Mouse (Mus musculus): Measurements from ENCODE around the gene Gabbr2. TPM values are rescaled to one million over a fixed set of nuclear protein-coding genes. Genes with fewer than 3 reads are reported as not detected.

Gene Gabbr2
- polyA plus RNA-seq, 1 experiment: 3.2 TPM

- H3K27me3 ChIP-seq (ENCODE audit: control insufficient read depth, insufficient read depth, low read length): no peaks in the 10 kb centered on the region
- TF ChIP-seq POLR2A (IDR thresholded peaks at IDR 0.05; ENCODE audit: control insufficient read depth, low read depth, low read length) (no peak), CTCF (IDR thresholded peaks at IDR 0.05; ENCODE audit: control insufficient read depth, insufficient read depth, insufficient replicate concordance, low read depth, low read length) (no peak)
- no peaks in the 10 kb centered on the region for H3K4me1 ChIP-seq (ENCODE audit: control insufficient read depth, insufficient read depth, low read length)
- H3K27ac ChIP-seq (ENCODE audit: control insufficient read depth, insufficient read depth, low read depth, low read length): no peak overlapping the region
- no peak overlapping the region for H3K4me3 ChIP-seq (ENCODE audit: control insufficient read depth, low read depth, low read length)
- no peaks in the 10 kb centered on the region for H3K36me3 ChIP-seq (ENCODE audit: control insufficient read depth, insufficient read depth, low read length)
Measured at GRCm38 (mm10) chr4:46790609-46791267, 200.9 kb downstream of the Gabbr2 start.

GRCm38 (mm10) chr4:46784430-46785049 lies 207.1 kb downstream of the Gabbr2 start:
- no peaks in the 10 kb centered on the region for H3K27me3 ChIP-seq (ENCODE audit: control insufficient read depth, insufficient read depth, low read length)
- no peaks in the 10 kb centered on the region for H3K36me3 ChIP-seq (ENCODE audit: control insufficient read depth, insufficient read depth, low read length)
- no peak overlapping the region for H3K4me3 ChIP-seq (ENCODE audit: control insufficient read depth, low read depth, low read length)
- TF ChIP-seq CTCF (IDR thresholded peaks at IDR 0.05; ENCODE audit: control insufficient read depth, insufficient read depth, insufficient replicate concordance, low read depth, low read length): no peak
- no peak for TF ChIP-seq POLR2A (IDR thresholded peaks at IDR 0.05; ENCODE audit: control insufficient read depth, low read depth, low read length)
- H3K4me1 ChIP-seq (ENCODE audit: control insufficient read depth, insufficient read depth, low read length): no peaks in the 10 kb centered on the region
- no peak overlapping the region for H3K27ac ChIP-seq (ENCODE audit: control insufficient read depth, insufficient read depth, low read depth, low read length)

- peak; percentile 90; the same call in 1 of the 2 replicates for TF ChIP-seq CTCF (IDR thresholded peaks at IDR 0.05; ENCODE audit: control insufficient read depth, insufficient read depth, insufficient replicate concordance, low read depth, low read length)
- TF ChIP-seq POLR2A (IDR thresholded peaks at IDR 0.05; ENCODE audit: control insufficient read depth, low read depth, low read length): no peak
- no peak overlapping the region for H3K4me3 ChIP-seq (ENCODE audit: control insufficient read depth, low read depth, low read length)
- H3K4me1 ChIP-seq (ENCODE audit: control insufficient read depth, insufficient read depth, low read length): no peaks in the 10 kb centered on the region
- H3K27ac ChIP-seq (ENCODE audit: control insufficient read depth, insufficient read depth, low read depth, low read length): no peak overlapping the region
- no peaks in the 10 kb centered on the region for H3K36me3 ChIP-seq (ENCODE audit: control insufficient read depth, insufficient read depth, low read length)
- no peaks in the 10 kb centered on the region for H3K27me3 ChIP-seq (ENCODE audit: control insufficient read depth, insufficient read depth, low read length)
Measured at GRCm38 (mm10) chr4:46781109-46781508, 210.6 kb downstream of the Gabbr2 start.

- no peak overlapping the region for H3K4me3 ChIP-seq (ENCODE audit: control insufficient read depth, low read depth, low read length)
- H3K27ac ChIP-seq (ENCODE audit: control insufficient read depth, insufficient read depth, low read depth, low read length): no peak overlapping the region
- H3K36me3 ChIP-seq (ENCODE audit: control insufficient read depth, insufficient read depth, low read length): no peaks in the 10 kb centered on the region
- no peak for TF ChIP-seq POLR2A (IDR thresholded peaks at IDR 0.05; ENCODE audit: control insufficient read depth, low read depth, low read length)
- no peak for TF ChIP-seq CTCF (IDR thresholded peaks at IDR 0.05; ENCODE audit: control insufficient read depth, insufficient read depth, insufficient replicate concordance, low read depth, low read length)
- no peaks in the 10 kb centered on the region for H3K27me3 ChIP-seq (ENCODE audit: control insufficient read depth, insufficient read depth, low read length)
- H3K4me1 ChIP-seq (ENCODE audit: control insufficient read depth, insufficient read depth, low read length): peaks cover 3% of the 10 kb centered on the region
Measured at GRCm38 (mm10) chr4:46775959-46776358, 215.7 kb downstream of the Gabbr2 start.

- no peaks in the 10 kb centered on the region for H3K36me3 ChIP-seq (ENCODE audit: control insufficient read depth, insufficient read depth, low read length)
- TF ChIP-seq POLR2A (IDR thresholded peaks at IDR 0.05; ENCODE audit: control insufficient read depth, low read depth, low read length) (no peak), CTCF (IDR thresholded peaks at IDR 0.05; ENCODE audit: control insufficient read depth, insufficient read depth, insufficient replicate concordance, low read depth, low read length) (no peak)
- H3K27ac ChIP-seq (ENCODE audit: control insufficient read depth, insufficient read depth, low read depth, low read length): no peak overlapping the region
- H3K4me1 ChIP-seq (ENCODE audit: control insufficient read depth, insufficient read depth, low read length): peaks cover 3% of the 10 kb centered on the region
- H3K27me3 ChIP-seq (ENCODE audit: control insufficient read depth, insufficient read depth, low read length): no peaks in the 10 kb centered on the region
- no peak overlapping the region for H3K4me3 ChIP-seq (ENCODE audit: control insufficient read depth, low read depth, low read length)
Measured at GRCm38 (mm10) chr4:46774652-46775051, 217.0 kb downstream of the Gabbr2 start.

- no peaks in the 10 kb centered on the region for H3K27me3 ChIP-seq (ENCODE audit: control insufficient read depth, insufficient read depth, low read length)
- no peak overlapping the region for H3K27ac ChIP-seq (ENCODE audit: control insufficient read depth, insufficient read depth, low read depth, low read length)
- no peaks in the 10 kb centered on the region for H3K36me3 ChIP-seq (ENCODE audit: control insufficient read depth, insufficient read depth, low read length)
- peaks cover 3% of the 10 kb centered on the region for H3K4me1 ChIP-seq (ENCODE audit: control insufficient read depth, insufficient read depth, low read length)
- H3K4me3 ChIP-seq (ENCODE audit: control insufficient read depth, low read depth, low read length): no peak overlapping the region
- TF ChIP-seq POLR2A (IDR thresholded peaks at IDR 0.05; ENCODE audit: control insufficient read depth, low read depth, low read length) (no peak), CTCF (IDR thresholded peaks at IDR 0.05; ENCODE audit: control insufficient read depth, insufficient read depth, insufficient replicate concordance, low read depth, low read length) (no peak)
Measured at GRCm38 (mm10) chr4:46773243-46773642, 218.4 kb downstream of the Gabbr2 start.

- Histone ChIP-seq H3K4me3 (ENCODE audit: control insufficient read depth, low read depth, low read length) (no peak overlapping the region), H3K4me1 (ENCODE audit: control insufficient read depth, insufficient read depth, low read length) (peaks cover 3% of the 10 kb centered on the region), H3K36me3 (ENCODE audit: control insufficient read depth, insufficient read depth, low read length) (no peaks in the 10 kb centered on the region), H3K27me3 (ENCODE audit: control insufficient read depth, insufficient read depth, low read length) (no peaks in the 10 kb centered on the region), H3K27ac (ENCODE audit: control insufficient read depth, insufficient read depth, low read depth, low read length) (no peak overlapping the region)
- TF ChIP-seq POLR2A (IDR thresholded peaks at IDR 0.05; ENCODE audit: control insufficient read depth, low read depth, low read length) (no peak), CTCF (IDR thresholded peaks at IDR 0.05; ENCODE audit: control insufficient read depth, insufficient read depth, insufficient replicate concordance, low read depth, low read length) (no peak)
Measured at GRCm38 (mm10) chr4:46772591-46772990, 219.1 kb downstream of the Gabbr2 start.

Measured in testis, adult 2 months (tissue).